Comparison of ENCODE assay signal across 9 mouse cellular contexts in genomic region chr1:138243947-138244346, GRCm38 (mm10). TPM values are rescaled to one million over a fixed set of nuclear protein-coding genes. Genes with fewer than 3 reads are reported as not detected.
A peak's percentile ranks its signal among the peaks of the same experiment; 100 is the strongest.
DNase-seq lines count a peak whose midpoint lies in the region; ATAC-seq and TF ChIP-seq lines count a peak whose summit lies in the region.
"Had no signal": no experiment of that assay in that cellular context is flagged by ENCODE, and none has a peak within 500 bp of the region (broad histone marks: within the 10 kb centered on the region; RNA-seq: fewer than 3 reads in every experiment).

No protein-coding gene starts in this region.

- H3K36me3 ChIP-seq in kidney, adult 2 months (ENCODE audit: control insufficient read depth, insufficient read depth, low read length), result no peaks in the 10 kb centered on the region
- H3K36me3 ChIP-seq in heart, adult 2 months (ENCODE audit: control insufficient read depth, insufficient read depth, low read length), result no peaks in the 10 kb centered on the region
- no peaks in the 10 kb centered on the region for H3K36me3 ChIP-seq in lung, postnatal 0 days (ENCODE audit: insufficient read depth, low read length)
- H3K36me3 ChIP-seq: limb, embryonic 13.5 days had no signal

- WGBS in kidney, adult 2 months, result 17% methylated on average over 5 of the region's 5 CpGs
- 25% methylated on average over 5 of the region's 5 CpGs for WGBS in heart, adult 2 months
- 35% methylated on average over 5 of the region's 5 CpGs for WGBS in lung, postnatal 0 days

- TF ChIP-seq POLR2A in kidney, adult 2 months (IDR thresholded peaks at IDR 0.05; ENCODE audit: low read depth, low read length), result no peak
- no peak for TF ChIP-seq POLR2A in heart, adult 2 months (IDR thresholded peaks at IDR 0.05; ENCODE audit: insufficient read depth, low read depth, low read length)

- 0 out of 2 replicates have a peak overlapping the region, but pooled peaks have one; percentile 35 for H3K4me2 ChIP-seq in lung, postnatal 0 days (replicated peaks; ENCODE audit: low read depth, low read length)

- no peak for TF ChIP-seq EP300 in heart, adult 2 months (IDR thresholded peaks at IDR 0.05; ENCODE audit: insufficient read depth, low read depth, low read length)
- no peak for TF ChIP-seq EP300 in lung, postnatal 0 days (IDR thresholded peaks at IDR 0.05)

- no peaks in the 10 kb centered on the region for H3K27me3 ChIP-seq in kidney, adult 2 months (replicated peaks; ENCODE audit: control insufficient read depth, insufficient read depth, low read length)
- no peaks in the 10 kb centered on the region for H3K27me3 ChIP-seq in heart, adult 2 months (ENCODE audit: control insufficient read depth, insufficient read depth, low read length)
- H3K27me3 ChIP-seq in lung, postnatal 0 days (replicated peaks; ENCODE audit: insufficient read depth, low read length), result no peaks in the 10 kb centered on the region
- H3K27me3 ChIP-seq: limb, embryonic 13.5 days had no signal

- DNase-seq in kidney, adult 2 months, result peak; percentile 44
- DNase-seq in kidney, adult 11 months, result no peak
- peak; percentile 44 for DNase-seq in NIH3T3 (ENCODE audit: low read depth)
- DNase-seq in heart, adult 2 months, result peak; percentile 21 to 33
- peak; percentile 45 for DNase-seq in lung, postnatal 0 days (ENCODE audit: low spot score)
- DNase-seq in gastrocnemius, adult 8-10 months (ENCODE audit: low spot score in 2 of 2), result no peak
- DNase-seq in c-Kit-positive CD71-positive TER-119-positive erythroid progenitor cells, embryonic 14.5 days (ENCODE audit: low spot score), result no peak
- DNase-seq in thymus, adult 18-20 months, result no peak

- H3K4me1 ChIP-seq in kidney, adult 2 months (ENCODE audit: control insufficient read depth, insufficient read depth, low read length), result peaks cover 3% of the 10 kb centered on the region; the same call in 1 of the 2 replicates
- peaks cover 2% of the 10 kb centered on the region; the same call in 1 of the 2 replicates for H3K4me1 ChIP-seq in heart, adult 2 months (ENCODE audit: control insufficient read depth, insufficient read depth, low read length)
- no peaks in the 10 kb centered on the region for H3K4me1 ChIP-seq in lung, postnatal 0 days (ENCODE audit: insufficient read depth, low read depth, low read length)

- no peak overlapping the region for H3K9ac ChIP-seq in heart, adult 2 months (ENCODE audit: low read depth, low read length)
- no peak overlapping the region for H3K9ac ChIP-seq in lung, postnatal 0 days (replicated peaks; ENCODE audit: low read depth)
- H3K9ac ChIP-seq: limb, embryonic 13.5 days had no signal

- H3K27ac ChIP-seq in kidney, adult 2 months (ENCODE audit: insufficient read depth, low read depth, low read length), result peak overlapping the region; percentile 19; the same call in 1 of the 2 replicates
- no peak overlapping the region for H3K27ac ChIP-seq in heart, adult 2 months
- no peak overlapping the region for H3K27ac ChIP-seq in lung, postnatal 0 days (ENCODE audit: low read length)
- H3K27ac ChIP-seq: limb, embryonic 13.5 days had no signal

- H3K79me2 ChIP-seq in heart, adult 2 months (replicated peaks; ENCODE audit: control insufficient read depth, insufficient read depth, low read length), result no peaks in the 10 kb centered on the region

- TF ChIP-seq CTCF in kidney, adult 2 months (conservative IDR thresholded peaks at IDR 0.05; ENCODE audit: insufficient read depth, insufficient read length, low read depth, low read length), result no peak
- TF ChIP-seq CTCF in heart, adult 2 months (IDR thresholded peaks at IDR 0.05), result no peak
- no peak for TF ChIP-seq CTCF in lung, postnatal 0 days (IDR thresholded peaks at IDR 0.05)

- intact Hi-C loops in heart, adult 2 months (cut with DNase I), result no loop called here

- peak overlapping the region; percentile 37; the same call in 1 of the 2 replicates for H3K4me3 ChIP-seq in kidney, adult 2 months (ENCODE audit: insufficient read depth, low read depth, low read length)
- H3K4me3 ChIP-seq in heart, adult 2 months, result no peak overlapping the region
- no peak overlapping the region for H3K4me3 ChIP-seq in lung, postnatal 0 days (ENCODE audit: low read depth, low read length)
- H3K4me3 ChIP-seq: limb, embryonic 13.5 days had no signal

- no peak for ATAC-seq in lung, postnatal 0 days

- H3K9me3 ChIP-seq in lung, postnatal 0 days (ENCODE audit: low read length), result no peaks in the 10 kb centered on the region; the same call in 1 of the 2 replicates
- H3K9me3 ChIP-seq: limb, embryonic 13.5 days had no signal

RNA-seq across cellular contexts. Expression of gene Atp6v1g3, which starts 29.6 kb away (rescaled TPM):
- polyA plus RNA-seq in kidney, adult 2 months (2012; rRNA removed), result 7.1 and 13.4 TPM in 2 replicates
- total RNA-seq in heart, adult 2 months (2021), result not detected
- not detected in 2 replicates for polyA plus RNA-seq in heart, adult 2 months (2012; rRNA removed)
- 0.33 and 0.39 TPM in 2 replicates for polyA plus RNA-seq in lung, postnatal 0 days (2015; fragmentation: Nextera tagmentation; extraction: Ambion mirVana)
- total RNA-seq in gastrocnemius, adult 8-10 months (2022), result not detected

Comparison
In these comparisons a context has a peak if more than half of its experiments do, and no peak if none do; other contexts are left out.
1. DNase-seq: peak in kidney, adult 2 months (single experiment), NIH3T3 (single experiment), heart, adult 2 months (2 of 2) and lung, postnatal 0 days (single experiment); none in kidney, adult 11 months (single experiment), gastrocnemius, adult 8-10 months (0 of 2), c-Kit-positive CD71-positive TER-119-positive erythroid progenitor cells, embryonic 14.5 days (single experiment) and thymus, adult 18-20 months (0 of 2).